Mouse (Mus musculus) ovary, postnatal 36 days (tissue): ENCODE results near the gene Gm498.

Experiments
- DNase-seq: peaks from one replicate; pipeline ENCODE4 v3.0.0; 2022; ENCODE audit warnings: low spot score, mixed read lengths

The Gm498 gene

GRCm38 (mm10) chr7:143866538-143866937 lies at the start of gene Gm498:
Gene Gm498 (plus strand): TSS chr7:143866838.
- no peak for DNase-seq

DNA sequence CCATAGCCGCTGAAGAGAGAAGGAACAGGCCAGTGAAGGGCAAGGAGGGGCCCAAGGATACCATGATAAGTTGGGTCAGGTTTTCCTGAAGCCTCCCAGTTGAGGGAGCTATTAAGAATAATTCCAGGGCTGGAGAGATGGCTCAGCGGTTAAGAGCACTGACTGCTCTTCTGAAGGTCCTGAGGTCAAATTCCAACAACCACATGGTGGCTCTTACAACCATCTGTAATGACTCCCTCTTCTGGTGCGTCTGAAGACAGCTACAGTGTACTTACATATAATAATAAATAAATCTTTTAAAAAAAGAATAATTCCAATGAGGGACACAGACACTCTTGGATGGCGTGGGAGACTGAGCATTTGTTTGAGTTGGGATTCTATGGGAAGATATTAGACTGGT lies 47.4 kb upstream of the Gm498 start:
- no peak for DNase-seq

GRCm38 (mm10) chr7:143821241-143821640 lies 45.4 kb upstream of the Gm498 start:
- DNase-seq: no peak

- peak; percentile 100 for DNase-seq
Measured at GRCm38 (mm10) chr7:143822375-143823265, 44.0 kb upstream of the Gm498 start, which contains the start of the genes Nadsyn1 and Dhcr7. Gene Nadsyn1 (minus strand): TSS chr7:143822849. Gene Dhcr7 (plus strand): TSS chr7:143823145.

DNA sequence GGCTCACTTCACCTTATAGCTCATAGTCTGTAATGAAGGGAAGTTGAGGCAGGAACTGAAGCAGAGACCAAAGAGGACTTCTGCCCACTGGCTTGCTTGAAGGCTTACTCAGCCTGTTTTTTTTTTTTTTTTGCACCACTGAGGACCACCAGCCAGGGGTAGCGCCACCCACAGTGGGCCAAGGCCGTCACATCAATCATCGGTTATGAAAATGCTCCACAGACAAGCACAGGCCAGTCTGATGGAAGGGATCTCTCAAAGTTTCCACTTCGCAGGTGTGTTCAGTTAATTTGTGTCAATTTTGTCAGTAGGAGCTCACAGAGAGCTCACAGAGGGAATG lies 43.4 kb upstream of the Gm498 start:
- DNase-seq: no peak

DNA sequence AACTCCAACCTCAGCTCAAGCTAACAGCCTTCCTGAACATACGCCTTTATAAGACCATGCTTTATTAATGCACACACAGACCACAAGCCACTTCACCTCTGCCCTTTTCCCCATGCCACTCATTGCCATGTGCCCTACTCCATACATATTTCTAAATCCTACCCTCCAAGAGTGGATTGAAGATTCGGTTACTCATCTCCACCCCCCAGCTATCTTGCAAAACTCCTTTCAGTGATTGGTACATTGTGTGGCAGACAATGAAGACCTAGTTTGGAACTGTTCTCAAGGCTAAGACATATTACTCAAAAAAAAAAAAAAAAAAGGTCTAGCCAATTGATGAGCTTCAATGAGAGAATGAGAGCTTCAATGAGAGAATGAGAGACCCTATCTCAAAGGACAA lies 39.7 kb upstream of the Gm498 start:
- no peak for DNase-seq

- peak; percentile 91 for DNase-seq
Measured at GRCm38 (mm10) chr7:143829504-143830331, 36.9 kb upstream of the Gm498 start.

DNA sequence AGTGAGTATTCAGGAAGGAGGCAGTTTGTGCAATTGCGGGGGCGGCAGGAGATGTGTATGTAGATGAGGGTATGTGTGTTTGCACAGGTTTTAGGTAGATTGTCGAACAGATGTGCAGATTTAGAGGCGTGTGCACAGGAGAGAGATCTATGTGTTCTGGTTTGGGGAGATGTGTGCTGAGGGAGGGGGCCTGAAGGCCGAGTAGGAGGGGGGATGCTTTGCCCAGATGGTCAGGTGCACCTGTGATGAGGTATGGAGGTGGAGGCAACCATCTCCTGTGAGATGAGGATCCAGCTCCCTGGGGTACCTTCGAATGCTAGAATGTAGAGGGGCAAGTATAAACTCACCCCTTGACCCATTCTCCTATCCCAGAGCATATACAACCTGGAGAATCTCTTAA lies 36.2 kb upstream of the Gm498 start:
- no peak for DNase-seq

- peak; percentile 43 for DNase-seq
Measured at GRCm38 (mm10) chr7:143832196-143832595, 34.4 kb upstream of the Gm498 start.

DNA sequence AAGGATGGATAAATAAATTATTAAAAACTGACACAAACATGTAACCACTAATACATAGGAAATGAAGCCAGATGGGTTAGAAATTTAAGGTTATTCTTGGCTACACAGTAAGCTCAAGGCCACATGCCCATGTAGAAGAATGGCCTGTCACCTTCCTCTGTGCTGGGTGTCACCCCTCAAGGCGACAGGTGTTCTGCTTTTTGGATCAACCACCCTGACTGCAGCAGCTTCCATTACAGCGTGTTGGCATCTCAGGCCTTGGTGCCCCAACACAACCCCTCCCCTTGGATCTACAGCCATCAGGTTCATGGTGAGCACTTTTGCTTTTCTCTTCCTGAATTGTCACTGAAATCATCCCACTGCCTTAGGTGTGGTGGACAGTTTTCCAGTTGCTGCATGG lies 34.0 kb upstream of the Gm498 start:
- DNase-seq: no peak

DNA sequence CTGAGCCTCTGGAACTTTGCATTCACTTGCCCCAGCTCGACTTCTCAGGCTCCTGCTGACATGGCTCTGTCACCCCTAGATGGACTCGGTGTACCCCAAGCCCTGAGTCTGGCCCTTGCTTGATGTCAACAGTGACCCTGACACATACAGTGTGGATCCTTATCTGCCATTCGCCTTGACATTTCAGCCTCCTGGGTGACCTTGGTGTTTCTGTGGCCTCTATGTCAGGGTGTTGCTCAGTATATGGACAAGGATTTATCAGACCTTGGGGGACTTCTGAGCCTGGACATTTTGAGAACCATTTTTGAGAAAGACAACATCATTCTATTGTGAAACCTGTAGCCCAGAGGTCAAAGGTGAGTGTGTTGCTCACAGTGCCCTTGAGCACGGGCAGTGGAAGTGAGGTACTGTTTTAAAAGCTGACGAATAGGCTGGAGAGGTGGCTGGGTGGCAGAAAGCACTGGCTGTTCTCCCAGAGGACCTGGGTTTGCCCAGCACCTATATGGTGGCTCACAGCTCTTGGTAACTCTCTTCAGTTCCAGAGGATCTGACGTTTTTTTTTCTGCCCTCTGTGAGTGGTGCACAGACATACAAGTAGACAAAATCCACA lies 33.0 kb upstream of the Gm498 start:
- DNase-seq: no peak

DNA sequence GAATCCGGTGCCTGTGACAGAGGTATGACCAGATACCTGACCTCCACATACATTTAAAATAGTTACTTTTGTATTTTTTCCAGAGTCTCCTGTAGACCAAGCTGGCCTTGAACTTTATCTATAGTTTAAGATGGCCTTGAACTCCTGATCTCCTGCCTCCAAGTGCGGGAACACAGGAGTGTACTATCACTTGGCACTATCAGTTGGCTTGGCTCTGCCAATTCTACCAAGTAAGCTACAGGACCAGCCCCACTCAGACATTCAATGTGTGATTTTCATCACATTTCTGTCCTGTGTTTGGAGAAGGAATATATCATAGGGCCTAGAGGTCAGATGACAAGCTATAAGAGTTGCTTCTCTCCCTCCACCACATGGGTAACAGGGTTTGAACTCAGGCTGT lies 32.3 kb upstream of the Gm498 start:
- DNase-seq: no peak

DNA sequence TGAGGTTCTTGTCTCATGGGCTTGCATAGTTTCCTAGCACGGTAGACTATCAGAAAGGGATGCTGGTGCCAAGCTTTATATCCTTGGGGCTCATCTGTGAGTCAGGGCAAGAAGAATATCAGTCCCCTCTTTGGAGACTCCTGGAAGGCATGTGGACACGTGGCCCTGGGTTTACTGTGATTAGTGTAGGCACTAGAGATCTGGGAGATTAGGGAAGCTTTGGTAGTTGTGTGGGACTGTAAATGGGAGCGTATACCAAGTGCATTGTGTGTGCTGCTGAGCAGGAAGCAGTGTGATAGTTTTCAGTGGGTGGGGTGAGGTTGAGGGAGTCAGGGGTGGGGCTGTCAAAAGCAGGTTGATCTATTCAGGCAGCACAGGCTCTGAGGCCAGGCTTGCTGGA lies 31.7 kb upstream of the Gm498 start:
- DNase-seq: no peak

DNA sequence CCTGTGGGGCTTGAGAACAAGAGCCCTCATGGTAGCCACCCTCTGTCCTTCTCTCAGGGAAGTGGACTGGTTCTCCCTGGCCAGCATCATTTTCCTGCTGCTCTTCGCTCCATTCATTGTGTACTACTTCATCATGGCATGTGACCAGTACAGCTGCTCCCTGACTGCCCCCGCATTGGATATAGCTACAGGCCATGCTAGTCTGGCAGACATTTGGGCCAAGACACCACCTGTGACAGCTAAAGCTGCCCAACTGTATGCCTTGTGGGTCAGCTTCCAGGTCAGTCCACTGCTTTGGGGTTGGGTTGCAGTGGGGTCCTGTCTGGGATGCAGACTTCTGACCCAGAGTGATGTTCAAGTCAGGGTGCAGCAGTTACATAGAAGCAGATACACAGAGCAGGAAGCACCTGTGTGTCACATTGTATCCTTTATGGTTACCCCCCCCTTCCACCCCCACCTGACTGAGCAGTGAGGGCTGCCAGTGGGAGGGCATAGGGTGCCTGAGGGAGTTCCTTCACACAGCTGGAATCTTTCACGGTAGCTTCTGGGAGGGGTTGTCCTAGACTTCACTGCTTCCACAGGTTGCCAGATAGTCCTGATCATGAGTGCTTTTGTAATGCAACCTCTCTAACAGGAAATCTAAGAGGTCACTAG lies 28.8 kb upstream of the Gm498 start:
- no peak for DNase-seq

DNA sequence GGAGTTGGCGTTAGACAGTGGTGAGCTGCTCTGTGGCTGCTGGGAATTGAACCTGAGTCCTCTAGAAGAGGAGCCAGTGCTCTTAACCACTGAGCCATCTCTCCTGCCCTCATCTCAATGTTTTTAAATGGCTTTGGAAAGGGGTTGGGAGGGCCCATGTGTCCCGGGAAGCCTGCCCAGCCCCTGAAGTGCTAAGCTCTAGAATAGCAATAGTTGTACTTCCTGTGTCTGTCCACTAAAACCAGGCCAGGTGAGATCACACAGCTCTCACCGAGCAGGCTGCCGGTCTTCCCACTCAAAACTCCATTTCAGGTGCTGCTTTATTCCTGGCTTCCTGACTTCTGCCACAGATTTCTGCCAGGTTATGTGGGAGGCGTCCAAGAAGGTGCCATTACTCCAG lies 26.5 kb upstream of the Gm498 start:
- no peak for DNase-seq

DNA sequence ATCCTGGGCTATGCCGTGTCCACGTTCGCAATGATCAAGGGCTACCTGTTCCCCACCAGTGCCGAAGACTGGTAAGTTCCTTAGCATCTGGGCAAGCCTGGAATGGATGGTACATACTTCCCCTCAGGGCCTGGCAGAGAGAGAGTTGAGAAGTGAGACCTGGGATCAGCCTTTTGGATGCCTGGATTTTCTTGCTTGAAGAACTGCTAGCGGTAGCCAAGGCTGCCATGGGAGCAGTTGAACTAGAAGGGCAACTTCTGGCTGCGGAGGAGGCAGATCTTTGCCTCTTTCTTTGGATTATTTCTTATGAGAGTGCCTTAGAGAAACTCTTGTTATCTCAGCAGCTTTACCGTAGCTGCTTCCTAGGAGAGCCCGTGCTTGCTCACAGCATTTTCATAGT lies 25.3 kb upstream of the Gm498 start:
- DNase-seq: no peak

DNA sequence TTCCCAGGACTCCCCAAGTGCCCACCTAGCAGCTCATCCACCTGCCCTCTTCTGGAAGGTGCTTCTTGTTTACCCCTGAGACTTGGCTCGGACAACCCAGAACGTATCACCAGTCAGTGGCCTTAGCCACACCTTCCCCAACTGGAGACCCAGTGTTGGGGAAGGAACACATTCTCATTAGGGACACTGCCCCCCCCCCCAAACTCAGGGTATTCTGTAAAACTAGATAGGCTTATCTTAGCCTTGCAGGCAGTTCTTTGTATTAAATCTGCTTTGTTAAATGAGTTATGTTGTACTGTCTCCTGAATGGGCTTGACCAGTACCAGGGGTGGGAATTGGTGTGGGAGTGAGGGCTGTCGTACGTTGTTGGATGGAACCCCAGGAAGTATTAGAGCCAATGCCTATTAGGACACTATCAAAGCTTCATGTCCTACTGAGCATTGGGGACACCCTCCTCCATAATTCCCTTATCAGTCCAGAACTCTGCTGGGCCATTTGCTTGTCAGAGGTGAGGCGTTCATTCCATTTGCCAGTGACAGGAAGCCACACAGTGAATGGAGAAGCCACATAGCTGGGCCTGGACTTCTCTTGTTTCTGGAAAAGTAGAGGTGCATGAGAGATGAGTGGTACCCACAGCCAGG lies 18.4 kb upstream of the Gm498 start:
- DNase-seq: no peak

- DNase-seq: no peak
Measured at GRCm38 (mm10) chr7:143848768-143849482, 17.7 kb upstream of the Gm498 start.

DNA sequence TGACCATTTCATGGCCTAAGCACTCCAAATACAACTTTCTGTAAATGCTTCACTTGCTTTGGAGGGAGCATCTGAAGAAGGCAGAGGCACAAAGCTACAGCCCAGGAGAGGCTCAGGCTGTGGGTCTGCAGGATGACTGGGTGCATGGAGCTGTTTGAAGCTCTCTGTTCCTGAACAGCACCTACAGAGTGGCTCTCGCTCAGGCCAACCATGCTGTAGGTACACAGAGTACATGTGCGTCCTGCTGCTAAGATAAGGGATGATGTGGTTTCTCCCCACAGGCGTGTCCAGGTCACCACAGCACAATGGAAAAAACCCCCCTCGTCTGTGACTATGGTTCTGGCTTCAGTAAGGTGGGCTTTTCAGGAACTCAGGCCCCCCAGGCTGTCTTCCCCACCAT lies 2.2 kb downstream of the Gm498 start:
- DNase-seq: no peak

DNA sequence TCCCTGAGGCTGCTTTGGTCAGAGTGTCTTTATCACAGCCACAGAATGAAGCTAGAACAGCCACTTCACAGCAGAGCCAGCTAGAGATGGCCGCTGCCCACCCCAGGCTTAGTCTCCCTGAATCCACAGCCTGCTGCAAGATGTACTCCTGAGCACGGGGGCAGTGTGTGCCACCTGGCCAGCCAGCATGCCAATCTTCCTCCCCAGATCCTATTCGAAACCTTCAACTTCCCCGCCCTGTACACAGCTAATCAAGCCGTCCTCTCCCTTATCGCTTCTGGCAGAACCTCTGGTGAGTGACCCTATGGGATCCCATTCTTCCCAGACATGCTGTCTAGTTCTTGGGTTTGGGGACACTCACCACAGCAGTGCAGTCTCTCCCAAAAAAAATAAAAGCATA lies 17.1 kb downstream of the Gm498 start:
- DNase-seq: no peak

GRCm38 (mm10) chr7:143891146-143891545 lies 24.5 kb downstream of the Gm498 start:
- DNase-seq: no peak
